Mouse (Mus musculus): ENCODE measurements at regions not wholly inside any gene's neighbourhood (a gene's known extent, or its start where the extent isn't known, plus 50 kb on each side); places are given as distances from the start of the nearest gene placed in this dataset.

- Histone ChIP-seq H3K27me3 (ENCODE audit: insufficient read depth, low read length) (no peaks in the 10 kb centered on the region), H3K36me3 (ENCODE audit: insufficient read depth, low read length) (no peaks in the 10 kb centered on the region), H3K4me2 (ENCODE audit: low read length) (no peak overlapping the region), H3K27ac (no peak overlapping the region), H3K4me3 (replicated peaks; ENCODE audit: low read depth, low read length) (no peak overlapping the region), H3K4me1 (replicated peaks; ENCODE audit: insufficient read depth, low read length) (no peaks in the 10 kb centered on the region), H3K9me3 (replicated peaks; ENCODE audit: low read length) (no peaks in the 10 kb centered on the region), H3K9ac (ENCODE audit: low read depth, low read length) (no peak overlapping the region)
- DNase-seq (ENCODE audit: low spot score) = no peak
- 68% methylated on average over 5 of the region's 5 CpGs for WGBS
- no peak for ATAC-seq (replicated peaks; ENCODE audit: low FRiP score, low read depth)
- TF ChIP-seq CTCF (IDR thresholded peaks at IDR 0.05; ENCODE audit: low read depth) = no peak
These were observed 223.9 kb downstream of the Pdha2 start for GRCm38 (mm10) chr3:140988247-140988646.

GRCm38 (mm10) chr3:140973519-140973918, 238.6 kb downstream of the Pdha2 start:
- Histone ChIP-seq H3K4me2 (ENCODE audit: low read length) (no peak overlapping the region), H3K27me3 (ENCODE audit: insufficient read depth, low read length) (no peaks in the 10 kb centered on the region), H3K27ac (no peak overlapping the region), H3K4me1 (replicated peaks; ENCODE audit: insufficient read depth, low read length) (no peaks in the 10 kb centered on the region), H3K4me3 (replicated peaks; ENCODE audit: low read depth, low read length) (no peak overlapping the region), H3K9me3 (replicated peaks; ENCODE audit: low read length) (no peaks in the 10 kb centered on the region), H3K36me3 (ENCODE audit: insufficient read depth, low read length) (no peaks in the 10 kb centered on the region), H3K9ac (ENCODE audit: low read depth, low read length) (no peak overlapping the region)
- 70% methylated on average over 6 of the region's 6 CpGs for WGBS
- no peak for ATAC-seq (replicated peaks; ENCODE audit: low FRiP score, low read depth)
- no peak for TF ChIP-seq CTCF (IDR thresholded peaks at IDR 0.05; ENCODE audit: low read depth)
- DNase-seq (ENCODE audit: low spot score) = no peak

- Histone ChIP-seq H3K27ac (no peak overlapping the region), H3K4me3 (replicated peaks; ENCODE audit: low read depth, low read length) (no peak overlapping the region), H3K4me2 (ENCODE audit: low read length) (no peak overlapping the region), H3K4me1 (replicated peaks; ENCODE audit: insufficient read depth, low read length) (no peaks in the 10 kb centered on the region), H3K27me3 (ENCODE audit: insufficient read depth, low read length) (no peaks in the 10 kb centered on the region), H3K36me3 (ENCODE audit: insufficient read depth, low read length) (no peaks in the 10 kb centered on the region), H3K9me3 (replicated peaks; ENCODE audit: low read length) (no peaks in the 10 kb centered on the region), H3K9ac (ENCODE audit: low read depth, low read length) (no peak overlapping the region)
- no peak for TF ChIP-seq CTCF (IDR thresholded peaks at IDR 0.05; ENCODE audit: low read depth)
- WGBS = 83% methylated on average over 3 of the region's 3 CpGs
- no peak for DNase-seq (ENCODE audit: low spot score)
- ATAC-seq (replicated peaks; ENCODE audit: low FRiP score, low read depth) = no peak
These were observed 242.0 kb downstream of the Pdha2 start for GRCm38 (mm10) chr3:140969892-140970880.

- Histone ChIP-seq H3K4me2 (ENCODE audit: low read length) (no peak overlapping the region), H3K27me3 (ENCODE audit: insufficient read depth, low read length) (no peaks in the 10 kb centered on the region), H3K4me3 (replicated peaks; ENCODE audit: low read depth, low read length) (no peak overlapping the region), H3K27ac (no peak overlapping the region), H3K9me3 (replicated peaks; ENCODE audit: low read length) (no peaks in the 10 kb centered on the region), H3K36me3 (ENCODE audit: insufficient read depth, low read length) (no peaks in the 10 kb centered on the region), H3K4me1 (replicated peaks; ENCODE audit: insufficient read depth, low read length) (no peaks in the 10 kb centered on the region), H3K9ac (ENCODE audit: low read depth, low read length) (no peak overlapping the region)
- no peak for DNase-seq (ENCODE audit: low spot score)
- WGBS = 82% methylated on average over 3 of the region's 3 CpGs
- TF ChIP-seq CTCF (IDR thresholded peaks at IDR 0.05; ENCODE audit: low read depth) = no peak
- ATAC-seq (replicated peaks; ENCODE audit: low FRiP score, low read depth) = no peak
These were observed 243.6 kb downstream of the Pdha2 start for GRCm38 (mm10) chr3:140968556-140968955.

GRCm38 (mm10) chr3:140957666-140958065, 254.5 kb downstream of the Pdha2 start:
- Histone ChIP-seq H3K36me3 (ENCODE audit: insufficient read depth, low read length) (no peaks in the 10 kb centered on the region), H3K27me3 (ENCODE audit: insufficient read depth, low read length) (no peaks in the 10 kb centered on the region), H3K9ac (ENCODE audit: low read depth, low read length) (no peak overlapping the region), H3K9me3 (replicated peaks; ENCODE audit: low read length) (no peaks in the 10 kb centered on the region), H3K4me3 (replicated peaks; ENCODE audit: low read depth, low read length) (no peak overlapping the region), H3K4me2 (ENCODE audit: low read length) (no peak overlapping the region), H3K27ac (no peak overlapping the region), H3K4me1 (replicated peaks; ENCODE audit: insufficient read depth, low read length) (no peaks in the 10 kb centered on the region)
- no peak for TF ChIP-seq CTCF (IDR thresholded peaks at IDR 0.05; ENCODE audit: low read depth)
- no peak for ATAC-seq (replicated peaks; ENCODE audit: low FRiP score, low read depth)
- 69% methylated on average over 1 of the region's 1 CpGs for WGBS
- DNase-seq (ENCODE audit: low spot score) = no peak

GRCm38 (mm10) chr3:140952111-140952800, 259.9 kb downstream of the Pdha2 start:
- H3K27ac ChIP-seq = no peak overlapping the region
- H3K4me1 ChIP-seq (replicated peaks; ENCODE audit: insufficient read depth, low read length) = no peaks in the 10 kb centered on the region
- DNase-seq (ENCODE audit: low spot score) (no peak), ATAC-seq (replicated peaks; ENCODE audit: low FRiP score, low read depth) (no peak)
- H3K9me3 ChIP-seq (replicated peaks; ENCODE audit: low read length) = no peaks in the 10 kb centered on the region
- H3K4me2 ChIP-seq (ENCODE audit: low read length) = no peak overlapping the region
- TF ChIP-seq CTCF (IDR thresholded peaks at IDR 0.05; ENCODE audit: low read depth) = no peak
- no peaks in the 10 kb centered on the region for H3K36me3 ChIP-seq (ENCODE audit: insufficient read depth, low read length)
- H3K9ac ChIP-seq (ENCODE audit: low read depth, low read length) = no peak overlapping the region
- H3K27me3 ChIP-seq (ENCODE audit: insufficient read depth, low read length) = no peaks in the 10 kb centered on the region
- H3K4me3 ChIP-seq (replicated peaks; ENCODE audit: low read depth, low read length) = no peak overlapping the region
- 84% methylated on average over 3 of the region's 3 CpGs for WGBS

All from kidney, postnatal 0 days (tissue).